ENCODE assay signal across 9 mouse cellular contexts in the genomic region with DNA sequence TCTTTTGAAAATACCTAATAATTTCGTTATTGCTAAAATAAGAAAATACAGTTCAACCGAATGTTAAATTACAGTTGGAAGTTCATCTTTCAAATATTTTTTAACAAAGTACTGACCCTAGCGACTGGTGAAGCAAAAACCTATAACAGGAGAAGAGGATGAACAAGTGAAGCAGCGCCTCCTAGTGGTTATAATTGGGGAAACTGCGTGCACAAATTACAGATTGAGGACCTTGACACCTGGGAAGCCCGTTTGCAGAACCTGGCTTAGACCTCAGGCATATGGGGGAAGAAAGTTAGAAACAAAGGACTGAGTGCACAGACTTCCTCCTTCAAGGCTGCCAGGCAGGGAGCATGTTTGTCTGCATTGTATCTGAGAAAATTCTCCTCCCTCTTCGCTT.
A peak's percentile ranks its signal among the peaks of the same experiment; 100 is the strongest.
DNase-seq lines count a peak whose midpoint lies in the region; ATAC-seq and TF ChIP-seq lines count a peak whose summit lies in the region.
"Had no signal": no experiment of that assay in that cellular context is flagged by ENCODE, and none has a peak within 500 bp of the region (broad histone marks: within the 10 kb centered on the region; RNA-seq: fewer than 3 reads in every experiment).

No protein-coding gene starts in this region.

- peak; percentile 24 to 32 for DNase-seq in cerebellum, adult 18-20 months
- DNase-seq in cerebellum, adult 11-12 months: no peak
- peak; percentile 29 for DNase-seq in cerebellum, adult 9-10 months
- DNase-seq in gastrocnemius, postnatal 10 days: peak; percentile 67
- peak; percentile 46 to 67 for DNase-seq in layer of hippocampus, postnatal 14 days (ENCODE audit: low spot score in 2 of 2)
- peak; percentile 50 for DNase-seq in thymus, postnatal 4 days

- H3K4me3 ChIP-seq in E14TG2a.4 (replicated peaks; ENCODE audit: low read length): no peak overlapping the region
- H3K4me3 ChIP-seq: limb, embryonic 13.5 days had no signal

- H3K27me3 ChIP-seq in E14TG2a.4 (ENCODE audit: insufficient read depth, low read length): no peaks in the 10 kb centered on the region
- H3K27me3 ChIP-seq: limb, embryonic 13.5 days had no signal

- H3K36me3 ChIP-seq in E14TG2a.4 (ENCODE audit: insufficient read depth, low read length): no peaks in the 10 kb centered on the region
- H3K36me3 ChIP-seq: limb, embryonic 13.5 days had no signal

- TF ChIP-seq CTCF in E14TG2a.4 (conservative IDR thresholded peaks at IDR 0.05; ENCODE audit: low read length): peak; percentile 67

- no peaks in the 10 kb centered on the region for H3K4me1 ChIP-seq in E14TG2a.4 (replicated peaks; ENCODE audit: low read depth, low read length)

- H3K9me3 ChIP-seq in E14TG2a.4 (ENCODE audit: low read length): no peaks in the 10 kb centered on the region
- H3K9me3 ChIP-seq: limb, embryonic 13.5 days had no signal

- 0 out of 2 replicates have a peak, but pooled peaks have one; percentile 46 for ATAC-seq in megakaryocyte progenitor cell, adult 5-6 weeks (replicated peaks; ENCODE audit: poor library complexity)
